Mouse (Mus musculus): ENCODE measurements at regions not wholly inside any gene's neighbourhood (a gene's known extent, or its start where the extent isn't known, plus 50 kb on each side); places are given as distances from the start of the nearest gene placed in this dataset.
A peak's percentile ranks its signal among the peaks of the same experiment; 100 is the strongest.

GRCm38 (mm10) chr7:40103057-40103945 lies 585.7 kb downstream of the Zfp619 start:
- no peaks in the 10 kb centered on the region for H3K36me3 ChIP-seq (ENCODE audit: insufficient read depth, low read length)
- TF ChIP-seq NANOG (IDR thresholded peaks at IDR 0.05; ENCODE audit: borderline replicate concordance, low read length): no peak
- TF ChIP-seq CTCF (conservative IDR thresholded peaks at IDR 0.05; ENCODE audit: low read length): no peak
- TF ChIP-seq POU5F1 (IDR thresholded peaks at IDR 0.05; ENCODE audit: borderline replicate concordance, low read length): no peak
- no peaks in the 10 kb centered on the region for H3K4me1 ChIP-seq (replicated peaks; ENCODE audit: low read depth, low read length)
- no peak overlapping the region for H3K4me3 ChIP-seq (replicated peaks; ENCODE audit: low read length)
- no peaks in the 10 kb centered on the region for H3K27me3 ChIP-seq (ENCODE audit: insufficient read depth, low read length)
- H3K9me3 ChIP-seq (ENCODE audit: low read length): no peaks in the 10 kb centered on the region

DNA sequence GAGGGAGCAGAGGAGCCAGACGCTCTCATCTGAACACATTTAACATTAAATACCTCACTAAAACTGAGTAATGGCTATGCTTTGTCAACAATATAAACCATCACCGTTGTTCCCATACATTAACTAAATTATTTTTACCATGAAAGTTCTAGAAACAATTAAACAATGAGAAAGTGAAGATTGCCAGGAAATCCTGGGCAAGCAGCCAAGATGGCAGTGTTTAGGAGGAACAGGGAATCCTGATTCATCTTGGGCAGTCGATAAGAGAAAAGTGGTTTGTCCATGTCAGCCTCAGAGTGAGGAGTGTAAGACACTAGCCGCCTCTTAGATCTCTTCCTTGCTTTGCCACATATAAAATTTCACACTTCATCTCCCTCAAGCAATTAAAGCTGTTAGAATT lies 625.3 kb downstream of the Zfp619 start:
- Histone ChIP-seq H3K4me3 (replicated peaks; ENCODE audit: low read length) (no peak overlapping the region), H3K4me1 (replicated peaks; ENCODE audit: low read depth, low read length) (no peaks in the 10 kb centered on the region), H3K27me3 (ENCODE audit: insufficient read depth, low read length) (no peaks in the 10 kb centered on the region), H3K9me3 (ENCODE audit: low read length) (no peaks in the 10 kb centered on the region; the same call in 1 of the 2 replicates), H3K36me3 (ENCODE audit: insufficient read depth, low read length) (no peaks in the 10 kb centered on the region)
- no peak for TF ChIP-seq NANOG (IDR thresholded peaks at IDR 0.05; ENCODE audit: borderline replicate concordance, low read length)
- no peak for TF ChIP-seq POU5F1 (IDR thresholded peaks at IDR 0.05; ENCODE audit: borderline replicate concordance, low read length)
- no peak for TF ChIP-seq CTCF (conservative IDR thresholded peaks at IDR 0.05; ENCODE audit: low read length)

DNA sequence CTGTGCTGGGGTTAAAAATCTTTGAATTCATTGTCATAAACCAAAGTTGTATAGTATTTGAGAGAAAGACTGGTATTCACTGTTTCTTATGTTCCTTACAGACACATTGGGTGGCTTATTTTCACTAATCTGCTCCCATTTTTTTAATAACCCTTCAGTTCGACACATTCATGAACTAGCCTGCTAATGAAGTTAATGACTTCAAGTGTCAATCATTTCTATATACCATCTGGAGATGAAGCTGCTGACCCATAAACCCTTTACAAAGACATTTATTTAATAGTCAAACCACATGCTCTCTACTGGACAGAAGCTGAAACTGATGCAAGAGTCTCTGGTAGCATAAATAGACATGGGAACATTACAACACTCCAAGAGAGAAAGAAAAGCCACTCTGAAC lies 626.9 kb downstream of the Zfp619 start:
- Histone ChIP-seq H3K27me3 (ENCODE audit: insufficient read depth, low read length) (no peaks in the 10 kb centered on the region), H3K9me3 (ENCODE audit: low read length) (no peaks in the 10 kb centered on the region; the same call in 1 of the 2 replicates), H3K36me3 (ENCODE audit: insufficient read depth, low read length) (no peaks in the 10 kb centered on the region), H3K4me3 (replicated peaks; ENCODE audit: low read length) (no peak overlapping the region), H3K4me1 (replicated peaks; ENCODE audit: low read depth, low read length) (no peaks in the 10 kb centered on the region)
- TF ChIP-seq NANOG (IDR thresholded peaks at IDR 0.05; ENCODE audit: borderline replicate concordance, low read length) (no peak), CTCF (conservative IDR thresholded peaks at IDR 0.05; ENCODE audit: low read length) (no peak), POU5F1 (IDR thresholded peaks at IDR 0.05; ENCODE audit: borderline replicate concordance, low read length) (no peak)

- no peaks in the 10 kb centered on the region for H3K27me3 ChIP-seq (ENCODE audit: insufficient read depth, low read length)
- TF ChIP-seq POU5F1 (IDR thresholded peaks at IDR 0.05; ENCODE audit: borderline replicate concordance, low read length): no peak
- 0 out of 2 replicates have a peak, but pooled peaks have one; percentile 7 for TF ChIP-seq NANOG (IDR thresholded peaks at IDR 0.05; ENCODE audit: borderline replicate concordance, low read length)
- no peaks in the 10 kb centered on the region for H3K36me3 ChIP-seq (ENCODE audit: insufficient read depth, low read length)
- H3K4me1 ChIP-seq (replicated peaks; ENCODE audit: low read depth, low read length): no peaks in the 10 kb centered on the region; the same call in 1 of the 2 replicates
- H3K9me3 ChIP-seq (ENCODE audit: low read length): no peaks in the 10 kb centered on the region
- H3K4me3 ChIP-seq (replicated peaks; ENCODE audit: low read length): no peak overlapping the region
These were observed 660.0 kb downstream of the Zfp619 start for GRCm38 (mm10) chr7:40177570-40177969.

- no peaks in the 10 kb centered on the region for H3K27me3 ChIP-seq (ENCODE audit: insufficient read depth, low read length)
- H3K9me3 ChIP-seq (ENCODE audit: low read length): no peaks in the 10 kb centered on the region
- H3K36me3 ChIP-seq (ENCODE audit: insufficient read depth, low read length): no peaks in the 10 kb centered on the region
- H3K4me1 ChIP-seq (replicated peaks; ENCODE audit: low read depth, low read length): no peaks in the 10 kb centered on the region
- no peak for TF ChIP-seq POU5F1 (IDR thresholded peaks at IDR 0.05; ENCODE audit: borderline replicate concordance, low read length)
- no peak for TF ChIP-seq NANOG (IDR thresholded peaks at IDR 0.05; ENCODE audit: borderline replicate concordance, low read length)
- no peak for TF ChIP-seq CTCF (conservative IDR thresholded peaks at IDR 0.05; ENCODE audit: low read length)
- H3K4me3 ChIP-seq (replicated peaks; ENCODE audit: low read length): no peak overlapping the region
These were observed 677.8 kb downstream of the Zfp619 start for GRCm38 (mm10) chr7:40195366-40195765.

DNA sequence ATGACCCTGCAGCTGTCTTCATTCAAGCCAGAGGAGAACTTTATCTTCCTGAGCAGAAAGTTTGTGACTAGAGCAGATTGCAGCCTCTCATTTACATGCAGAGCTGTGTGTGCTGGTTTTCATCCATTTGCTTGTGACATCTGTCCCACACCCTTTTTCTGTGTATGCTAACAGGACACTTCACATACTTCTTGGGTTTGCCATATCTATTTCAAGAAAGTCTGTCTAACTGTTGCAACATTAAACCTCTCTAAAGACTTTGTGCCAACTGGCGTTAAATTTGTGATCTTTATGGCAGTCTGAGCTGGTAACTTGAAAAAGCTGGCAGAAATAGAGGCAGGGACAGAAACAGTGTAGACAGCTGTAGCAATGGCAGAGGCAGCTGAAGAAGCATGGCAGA lies 685.0 kb downstream of the Zfp619 start:
- H3K36me3 ChIP-seq (ENCODE audit: insufficient read depth, low read length): no peaks in the 10 kb centered on the region
- TF ChIP-seq POU5F1 (IDR thresholded peaks at IDR 0.05; ENCODE audit: borderline replicate concordance, low read length) (no peak), NANOG (IDR thresholded peaks at IDR 0.05; ENCODE audit: borderline replicate concordance, low read length) (no peak), CTCF (conservative IDR thresholded peaks at IDR 0.05; ENCODE audit: low read length) (no peak)
- no peaks in the 10 kb centered on the region for H3K4me1 ChIP-seq (replicated peaks; ENCODE audit: low read depth, low read length)
- H3K27me3 ChIP-seq (ENCODE audit: insufficient read depth, low read length): no peaks in the 10 kb centered on the region
- H3K4me3 ChIP-seq (replicated peaks; ENCODE audit: low read length): no peak overlapping the region
- no peaks in the 10 kb centered on the region for H3K9me3 ChIP-seq (ENCODE audit: low read length)

DNA sequence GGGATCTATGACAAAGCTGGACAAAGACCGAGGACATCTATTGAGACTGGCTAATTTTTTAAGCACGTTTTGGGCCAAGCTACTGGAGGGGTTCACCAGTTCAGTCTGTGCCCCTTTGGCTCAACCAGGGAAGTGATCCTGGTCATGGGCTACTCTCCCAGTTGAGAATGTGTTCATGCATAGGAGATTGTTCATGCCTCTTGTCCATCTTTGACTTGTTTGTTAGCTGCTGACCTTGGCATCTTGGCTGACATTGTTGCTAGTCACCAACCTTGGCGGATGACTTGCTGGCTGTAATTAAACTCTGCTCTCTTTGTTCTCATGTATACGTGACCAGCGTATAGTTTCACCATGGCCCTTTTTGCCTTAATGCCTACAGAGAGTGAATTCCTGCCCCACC lies 686.2 kb upstream of the Vstm2b start:
- H3K36me3 ChIP-seq (ENCODE audit: insufficient read depth, low read length): no peaks in the 10 kb centered on the region

GRCm38 (mm10) chr7:40212576-40212975 lies 685.6 kb upstream of the Vstm2b start:
- no peaks in the 10 kb centered on the region for H3K9me3 ChIP-seq (ENCODE audit: low read length)
- H3K36me3 ChIP-seq (ENCODE audit: insufficient read depth, low read length): no peaks in the 10 kb centered on the region
- H3K4me3 ChIP-seq (replicated peaks; ENCODE audit: low read length): no peak overlapping the region
- TF ChIP-seq POU5F1 (IDR thresholded peaks at IDR 0.05; ENCODE audit: borderline replicate concordance, low read length) (no peak), NANOG (IDR thresholded peaks at IDR 0.05; ENCODE audit: borderline replicate concordance, low read length) (no peak)
- no peaks in the 10 kb centered on the region for H3K27me3 ChIP-seq (ENCODE audit: insufficient read depth, low read length)
- no peaks in the 10 kb centered on the region for H3K4me1 ChIP-seq (replicated peaks; ENCODE audit: low read depth, low read length)

More for the DNA sequence above, 686.2 kb upstream of the Vstm2b start:
- Histone ChIP-seq H3K27me3 (ENCODE audit: insufficient read depth, low read length) (no peaks in the 10 kb centered on the region), H3K9me3 (ENCODE audit: low read length) (no peaks in the 10 kb centered on the region), H3K4me3 (replicated peaks; ENCODE audit: low read length) (no peak overlapping the region), H3K4me1 (replicated peaks; ENCODE audit: low read depth, low read length) (no peaks in the 10 kb centered on the region)
- no peak for TF ChIP-seq NANOG (IDR thresholded peaks at IDR 0.05; ENCODE audit: borderline replicate concordance, low read length)

GRCm38 (mm10) chr7:40213646-40214045 lies 684.5 kb upstream of the Vstm2b start:
- Histone ChIP-seq H3K4me3 (replicated peaks; ENCODE audit: low read length) (no peak overlapping the region), H3K9me3 (ENCODE audit: low read length) (no peaks in the 10 kb centered on the region), H3K36me3 (ENCODE audit: insufficient read depth, low read length) (no peaks in the 10 kb centered on the region), H3K4me1 (replicated peaks; ENCODE audit: low read depth, low read length) (no peaks in the 10 kb centered on the region), H3K27me3 (ENCODE audit: insufficient read depth, low read length) (no peaks in the 10 kb centered on the region)
- no peak for TF ChIP-seq NANOG (IDR thresholded peaks at IDR 0.05; ENCODE audit: borderline replicate concordance, low read length)
- no peak for TF ChIP-seq CTCF (conservative IDR thresholded peaks at IDR 0.05; ENCODE audit: low read length)
- no peak for TF ChIP-seq POU5F1 (IDR thresholded peaks at IDR 0.05; ENCODE audit: borderline replicate concordance, low read length)

All from E14TG2a.4 (cell line).